Mouse (Mus musculus) brown adipose tissue, adult 24 weeks (tissue): Measurements from ENCODE around the gene Slc38a4. TPM values are rescaled to one million over a fixed set of nuclear protein-coding genes. Genes with fewer than 3 reads are reported as not detected.

ENCODE experiments used
- H3K27ac ChIP-seq: fragments of 200-500 bp; replicated peaks from 2 replicates; pipeline ENCODE4 v1.5.1; 2012; ENCODE audit warnings: low read depth, mild to moderate bottlenecking, low read length
- H3K4me1 ChIP-seq: fragments of 200-500 bp; 2 replicates; pipeline ENCODE4 v1.6.1; 2012; ENCODE audit warnings: low read length, mixed read lengths; ENCODE audit not compliant: control insufficient read depth, insufficient read depth, insufficient read length
- H3K4me3 ChIP-seq: fragments of 200-500 bp; 2 replicates; pipeline ENCODE4 v1.5.1; 2012; ENCODE audit warnings: low read depth, mild to moderate bottlenecking, low read length, moderate library complexity; ENCODE audit not compliant: insufficient read depth
- polyA plus RNA-seq: library from polyadenylated mRNA; stranded (reverse); fragments of >200 nt; gene quantifications from 2 replicates; pipeline ENCODE4 v1.2.4, GENCODE M21; 2012; ENCODE audit not compliant: missing spikeins, insufficient read depth, insufficient read length

Gene Slc38a4
- polyA plus RNA-seq, 1 experiment = 0.75 TPM

DNA sequence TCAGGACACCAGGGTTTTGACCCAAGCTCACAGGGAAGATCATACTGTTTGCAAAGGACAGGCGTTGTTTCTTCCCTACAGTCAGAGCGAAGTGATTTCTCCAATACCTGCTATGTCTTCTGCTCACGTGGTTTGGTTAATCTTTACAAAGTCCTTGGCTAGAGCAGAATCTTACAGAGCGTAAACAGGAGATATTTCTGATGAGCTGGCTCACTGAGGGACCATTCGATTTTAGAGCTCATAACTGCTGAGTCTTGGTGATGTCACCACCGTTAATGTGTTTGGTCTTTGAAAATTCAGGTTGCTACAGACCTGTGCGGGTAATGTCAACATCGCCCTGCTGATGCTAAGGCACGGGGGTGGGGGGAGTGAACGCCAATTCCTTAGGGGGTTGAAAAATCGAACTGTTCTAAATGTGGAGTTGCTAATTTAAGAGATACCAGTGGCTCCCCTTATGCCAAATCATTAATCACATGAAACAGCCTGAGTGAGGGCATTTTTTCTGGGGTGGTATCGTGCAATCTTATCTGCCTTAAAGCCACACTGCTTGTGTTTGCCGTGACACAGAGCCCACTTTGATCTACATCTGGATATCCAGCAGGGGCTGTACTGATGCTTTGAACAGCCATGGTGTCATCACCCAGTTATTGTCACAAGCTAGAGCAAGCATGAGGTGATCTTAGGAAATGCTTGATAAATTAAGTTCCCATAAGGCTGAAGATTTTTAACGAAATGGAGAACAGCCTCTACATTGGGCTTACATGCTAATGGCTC, 44.0 kb downstream of the Slc38a4 start:
- Histone ChIP-seq H3K27ac (no peak overlapping the region), H3K4me1 (no peaks in the 10 kb centered on the region), H3K4me3 (no peak overlapping the region)

DNA sequence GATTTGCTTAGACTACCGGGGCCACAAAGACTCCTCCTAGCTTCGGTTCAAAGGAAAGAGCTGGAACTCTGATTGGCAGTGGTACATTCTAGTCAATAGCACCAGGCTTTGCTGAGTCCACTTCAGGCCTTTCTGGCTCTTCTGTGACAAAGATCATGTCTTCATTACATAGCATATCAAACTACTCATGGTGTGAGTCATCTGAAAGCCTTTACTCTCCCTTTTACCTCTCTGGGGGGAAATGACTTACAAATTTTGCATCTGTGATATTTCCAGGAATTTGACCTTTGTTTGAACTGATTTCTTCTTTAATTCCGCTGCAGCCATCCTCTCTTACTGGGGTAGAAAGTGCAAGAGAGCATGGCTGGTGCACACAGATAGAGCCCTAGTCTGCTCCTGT, 46.5 kb downstream of the Slc38a4 start:
- Histone ChIP-seq H3K4me1 (0 out of 2 replicates have a peak, but pooled peaks cover 4% of the 10 kb centered on the region), H3K4me3 (no peak overlapping the region), H3K27ac (no peak overlapping the region)

DNA sequence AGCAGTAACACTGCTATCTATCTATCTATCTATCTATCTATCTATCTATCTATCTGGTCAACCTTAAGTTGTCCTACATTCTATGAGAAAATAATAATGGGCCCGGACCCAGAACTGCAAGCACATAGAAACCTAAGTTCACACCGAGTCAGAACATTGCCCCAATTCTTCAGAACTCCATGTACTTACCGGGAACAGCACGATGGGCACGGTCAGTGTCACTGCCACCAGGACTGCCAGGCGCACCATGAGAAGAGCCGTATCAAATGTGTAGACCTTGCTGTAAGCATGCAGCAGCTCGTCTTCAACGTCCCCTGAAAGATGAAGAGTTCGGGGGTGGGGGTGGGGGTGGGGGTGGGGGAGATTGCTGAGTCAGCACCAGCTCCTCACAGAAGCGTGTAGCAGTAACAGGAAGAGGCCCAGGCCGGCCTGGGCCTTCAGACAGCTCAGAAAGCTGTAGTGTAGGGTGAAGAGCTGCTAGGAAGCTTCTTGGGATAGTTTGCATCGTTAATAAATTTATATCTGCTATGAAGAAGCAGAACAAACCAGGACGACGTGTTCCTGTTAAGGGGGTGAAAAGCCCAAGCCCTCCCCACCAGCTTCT, 50.0 kb downstream of the Slc38a4 start:
- H3K4me3 ChIP-seq = no peak overlapping the region
- peaks cover 16% of the 10 kb centered on the region for H3K4me1 ChIP-seq
- no peak overlapping the region for H3K27ac ChIP-seq

DNA sequence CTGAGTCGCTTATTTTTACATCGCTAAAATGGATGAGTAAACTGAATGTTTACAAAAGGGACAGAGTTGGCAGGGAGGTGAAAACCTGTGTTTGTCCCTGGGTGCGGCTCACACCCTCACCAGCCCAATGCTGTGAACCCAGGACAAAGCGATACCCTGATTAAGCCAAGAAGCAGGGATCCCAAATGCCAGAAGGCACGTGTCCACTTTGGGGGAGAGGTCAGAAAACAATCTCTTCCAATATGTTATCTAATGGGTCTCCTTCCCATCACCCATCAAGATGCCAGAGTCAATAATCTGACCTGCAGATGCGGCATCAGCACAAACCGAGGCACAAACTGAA, 51.3 kb downstream of the Slc38a4 start:
- H3K4me1 ChIP-seq = peaks cover 16% of the 10 kb centered on the region
- no peak overlapping the region for H3K4me3 ChIP-seq
- H3K27ac ChIP-seq = peak overlapping the region; percentile 64

DNA sequence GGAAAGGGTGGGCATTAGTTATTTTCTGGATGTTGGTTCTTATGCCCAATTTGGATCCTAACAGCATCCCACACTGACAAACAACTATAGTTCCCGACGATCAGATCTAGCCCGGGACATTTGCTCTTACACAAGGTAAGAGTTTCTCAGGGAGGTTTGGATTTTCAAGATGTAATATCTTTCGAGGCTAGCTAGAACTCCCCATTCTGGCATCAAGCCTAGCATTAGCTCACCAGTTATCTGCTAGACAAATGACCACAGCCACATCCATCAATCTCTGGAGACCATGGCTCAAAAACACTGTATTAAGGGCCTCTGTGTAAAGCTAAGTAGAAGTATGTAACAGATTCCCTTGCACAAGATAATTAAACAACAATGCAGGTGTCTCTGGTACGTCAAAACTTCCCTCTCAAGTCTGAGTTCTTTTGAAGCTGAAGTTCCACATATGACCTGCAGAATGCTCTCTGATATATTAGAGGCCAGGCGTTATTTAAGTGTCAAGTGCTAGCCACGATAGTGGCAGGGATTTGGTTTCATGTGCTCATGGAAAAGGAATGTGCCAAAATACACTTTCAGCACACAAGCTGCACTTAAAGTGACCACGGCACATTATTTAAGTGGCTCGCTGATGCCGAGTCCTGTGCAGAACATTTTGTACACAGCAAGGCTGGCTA, 51.8 kb downstream of the Slc38a4 start:
- Histone ChIP-seq H3K4me3 (no peak overlapping the region), H3K4me1 (peaks cover 16% of the 10 kb centered on the region), H3K27ac (peak overlapping the region; percentile 65)

DNA sequence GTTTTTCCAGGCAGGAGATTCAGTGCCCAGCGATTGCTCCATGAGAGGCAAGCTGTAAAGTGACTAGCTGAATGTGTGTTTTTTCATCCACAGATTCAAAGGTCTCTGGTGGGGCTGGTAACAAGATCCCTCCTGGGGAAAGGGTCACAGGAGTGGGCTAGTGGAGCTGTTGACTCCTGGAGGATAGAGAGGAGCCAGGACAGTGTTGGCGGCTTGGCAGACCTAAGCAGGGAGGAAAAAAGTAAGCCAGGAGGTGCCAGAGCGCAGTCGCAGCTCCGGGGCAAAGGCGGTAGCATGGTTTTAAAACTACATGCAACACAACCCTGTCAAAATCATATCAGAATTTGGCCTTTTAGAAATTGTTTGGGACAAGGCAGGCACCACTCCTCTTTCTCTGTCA, 52.6 kb downstream of the Slc38a4 start:
- Histone ChIP-seq H3K4me1 (peaks cover 16% of the 10 kb centered on the region), H3K27ac (0 out of 2 replicates have a peak overlapping the region, but pooled peaks have one; percentile 40), H3K4me3 (no peak overlapping the region)

DNA sequence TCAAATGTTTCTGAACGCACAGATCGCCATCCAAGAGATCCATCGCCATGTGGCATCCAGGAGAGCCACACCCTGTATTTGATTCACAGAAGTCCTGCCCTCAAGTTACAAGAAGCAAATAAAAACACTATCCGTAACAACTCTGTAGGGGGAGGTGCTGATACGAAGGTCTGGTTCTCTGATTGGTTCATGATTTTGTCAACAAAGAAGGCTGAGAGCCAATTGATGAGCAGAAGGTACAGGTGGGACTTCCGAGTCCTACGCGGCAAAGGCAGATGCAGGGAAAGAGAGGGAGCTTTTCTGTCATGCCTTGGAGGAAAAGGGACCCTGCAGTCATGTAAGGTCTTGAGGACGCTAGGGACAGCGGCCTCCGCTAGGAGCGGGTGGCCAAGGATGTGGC, 53.0 kb downstream of the Slc38a4 start:
- Histone ChIP-seq H3K4me3 (no peak overlapping the region), H3K27ac (no peak overlapping the region), H3K4me1 (peaks cover 16% of the 10 kb centered on the region)

DNA sequence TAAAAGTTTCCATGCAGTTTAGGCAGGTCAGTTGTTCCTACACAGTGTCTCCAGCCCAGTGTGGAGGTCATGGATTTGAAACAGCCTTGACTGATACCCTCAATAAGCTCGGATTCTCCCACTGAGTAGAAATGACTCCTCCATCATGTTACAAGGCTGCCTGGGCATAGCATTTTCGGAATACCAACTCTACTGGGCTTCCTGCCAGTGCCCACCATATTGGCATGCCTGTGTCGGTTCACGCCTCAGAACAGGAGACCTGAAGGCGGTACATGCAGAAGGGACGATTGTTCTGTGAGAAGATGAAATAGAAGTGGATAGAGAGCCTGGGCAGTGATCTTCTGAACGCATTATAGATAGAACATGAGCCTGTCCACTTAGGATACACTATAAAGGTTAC, 53.9 kb downstream of the Slc38a4 start:
- H3K4me3 ChIP-seq = no peak overlapping the region
- no peak overlapping the region for H3K27ac ChIP-seq
- H3K4me1 ChIP-seq = peaks cover 16% of the 10 kb centered on the region

DNA sequence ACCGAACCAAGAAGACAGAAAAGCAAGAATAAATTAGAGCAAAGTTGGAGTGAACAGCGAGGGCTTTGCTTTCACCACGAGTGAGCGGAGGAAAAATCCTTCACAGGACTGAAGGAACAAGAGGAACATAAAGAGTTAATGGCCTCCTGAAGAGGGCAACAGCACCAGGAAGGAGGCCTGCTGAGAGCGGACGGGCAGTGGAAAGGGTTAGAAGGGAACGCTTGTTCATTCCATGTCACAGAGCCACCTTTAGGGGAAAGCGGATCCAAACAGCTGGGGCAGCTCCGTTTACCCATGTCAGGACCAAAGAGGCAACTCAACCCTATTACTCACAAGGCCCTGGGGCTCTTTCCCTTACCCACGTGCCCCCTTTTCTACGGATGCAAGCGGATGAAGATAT, 54.3 kb downstream of the Slc38a4 start:
- Histone ChIP-seq H3K4me1 (peaks cover 16% of the 10 kb centered on the region), H3K4me3 (no peak overlapping the region), H3K27ac (peak overlapping the region; percentile 69)

DNA sequence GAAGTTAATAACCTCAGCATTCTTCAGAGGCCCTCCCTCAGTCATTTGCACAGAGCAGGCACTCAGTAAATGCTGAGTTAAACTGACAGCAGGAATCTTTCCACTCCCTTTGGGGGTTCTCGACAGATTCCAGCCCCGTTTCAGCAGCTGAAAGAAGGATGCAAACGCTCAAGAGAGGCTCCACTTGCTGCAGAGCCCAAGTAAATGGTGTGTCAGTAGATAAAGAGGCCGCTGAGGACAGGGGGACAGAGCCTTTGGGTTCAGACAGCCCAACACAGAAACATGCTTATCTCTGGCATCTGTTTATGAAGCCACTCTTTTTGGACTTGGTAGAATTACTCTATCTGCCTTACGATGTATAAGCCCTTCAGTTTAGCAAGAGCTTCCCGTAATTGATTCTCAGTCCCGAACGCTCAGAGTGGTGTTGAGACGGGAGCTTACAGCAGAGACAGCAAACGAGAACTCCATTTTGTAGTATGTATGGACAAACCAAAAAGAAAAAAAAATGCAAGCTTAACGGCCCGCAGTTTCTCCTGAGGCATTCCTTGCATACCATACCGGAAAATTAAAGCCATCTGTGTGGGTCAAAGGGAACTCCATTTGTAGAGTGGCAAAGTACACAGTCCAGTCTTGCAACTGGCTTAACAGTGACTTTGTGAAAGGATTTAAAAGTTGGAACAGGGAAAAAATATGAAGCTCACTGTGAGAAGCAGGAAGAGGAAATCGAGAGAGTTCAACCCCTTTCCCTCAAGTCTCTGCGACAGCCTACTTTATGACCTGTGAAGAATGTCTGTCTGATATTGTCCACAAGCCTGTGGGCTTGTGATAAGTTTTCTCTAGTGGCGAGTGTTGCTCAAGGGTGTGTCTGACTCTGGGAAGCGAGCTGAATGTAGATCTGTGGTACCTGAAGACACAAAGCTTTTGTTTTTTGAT, 55.2 kb downstream of the Slc38a4 start:
- H3K4me1 ChIP-seq = peaks cover 16% of the 10 kb centered on the region
- H3K27ac ChIP-seq = peak overlapping the region; percentile 69
- no peak overlapping the region for H3K4me3 ChIP-seq

DNA sequence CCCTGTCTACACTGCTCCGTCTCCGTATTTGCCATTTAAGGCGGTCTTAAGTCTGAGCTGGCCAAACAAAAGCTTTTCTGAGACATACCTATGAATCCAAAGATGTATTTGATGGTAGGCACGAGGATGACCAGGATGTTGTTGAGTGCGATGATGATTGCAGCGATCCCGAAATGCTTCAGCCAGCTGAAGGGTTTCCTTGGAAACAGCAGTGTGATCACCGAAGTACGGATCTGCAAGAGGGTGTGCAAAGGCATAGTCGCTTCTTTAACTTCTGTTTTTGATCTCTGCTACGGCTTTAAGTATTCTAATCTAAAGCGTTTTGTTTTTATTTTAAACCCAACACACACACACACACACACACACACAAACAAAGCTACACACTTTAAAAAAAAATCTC, 56.4 kb downstream of the Slc38a4 start:
- peaks cover 13% of the 10 kb centered on the region for H3K4me1 ChIP-seq
- H3K27ac ChIP-seq = no peak overlapping the region

DNA sequence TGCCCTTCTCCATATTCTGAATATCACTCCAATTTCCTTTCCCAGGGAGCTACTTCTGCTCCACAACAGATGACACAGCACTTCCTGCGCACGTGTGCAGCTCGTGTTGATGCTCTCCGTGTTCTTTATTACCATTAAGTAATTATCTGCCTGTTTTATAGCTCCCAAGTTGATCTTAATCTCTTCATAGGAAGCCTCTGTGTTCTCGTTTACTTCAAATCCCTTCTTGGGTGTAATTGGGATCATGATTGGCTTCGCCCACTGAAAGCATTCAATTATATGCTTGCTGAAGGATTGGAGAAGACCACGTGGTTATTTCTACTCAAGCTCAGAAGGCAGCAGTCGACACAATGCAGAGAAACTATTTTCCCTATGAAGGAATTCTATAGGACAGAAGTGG, 70.1 kb downstream of the Slc38a4 start:
- H3K27ac ChIP-seq = no peak overlapping the region

More for the DNA sequence above, 56.4 kb downstream of the Slc38a4 start:
- H3K4me3 ChIP-seq = no peak overlapping the region

DNA sequence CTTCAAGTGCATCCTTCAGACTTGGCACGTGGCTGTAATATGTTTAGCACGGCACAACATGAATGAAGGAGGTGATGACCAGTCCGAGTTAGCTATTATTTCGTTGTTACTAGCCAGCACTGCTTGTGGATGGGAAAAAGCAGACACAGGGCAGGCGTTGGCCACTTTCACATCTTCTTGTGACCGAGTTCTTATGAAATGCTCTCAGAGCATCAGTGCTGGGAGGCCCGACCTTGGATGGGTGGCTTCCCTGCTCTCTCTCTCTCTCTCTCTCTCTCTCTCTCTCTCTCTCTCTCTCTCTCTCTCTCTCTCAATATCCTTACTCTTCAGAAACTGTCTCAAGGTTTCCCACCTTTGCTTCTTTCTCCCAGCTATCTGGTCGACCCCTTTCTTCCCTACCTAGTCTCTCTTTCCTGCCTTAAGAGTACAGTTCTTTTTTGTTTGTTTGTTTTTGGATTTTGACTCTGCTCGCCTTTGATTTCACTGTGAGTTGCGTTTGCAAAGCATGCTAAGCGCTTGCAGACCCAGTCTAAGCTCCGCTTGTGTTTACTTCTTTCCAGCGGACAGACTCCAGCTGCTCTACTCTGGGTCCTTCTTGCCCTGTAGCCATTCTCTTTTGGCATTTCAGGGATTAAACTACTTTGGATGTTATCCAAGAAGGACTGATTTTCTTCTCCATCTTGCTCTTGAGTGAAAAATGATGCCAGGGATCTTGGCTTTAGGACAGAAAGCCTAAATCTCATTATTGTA, 72.0 kb downstream of the Slc38a4 start:
- Histone ChIP-seq H3K27ac (no peak overlapping the region), H3K4me3 (no peak overlapping the region), H3K4me1 (no peaks in the 10 kb centered on the region)

More for the DNA sequence above, 70.1 kb downstream of the Slc38a4 start:
- Histone ChIP-seq H3K4me1 (no peaks in the 10 kb centered on the region), H3K4me3 (no peak overlapping the region)

DNA sequence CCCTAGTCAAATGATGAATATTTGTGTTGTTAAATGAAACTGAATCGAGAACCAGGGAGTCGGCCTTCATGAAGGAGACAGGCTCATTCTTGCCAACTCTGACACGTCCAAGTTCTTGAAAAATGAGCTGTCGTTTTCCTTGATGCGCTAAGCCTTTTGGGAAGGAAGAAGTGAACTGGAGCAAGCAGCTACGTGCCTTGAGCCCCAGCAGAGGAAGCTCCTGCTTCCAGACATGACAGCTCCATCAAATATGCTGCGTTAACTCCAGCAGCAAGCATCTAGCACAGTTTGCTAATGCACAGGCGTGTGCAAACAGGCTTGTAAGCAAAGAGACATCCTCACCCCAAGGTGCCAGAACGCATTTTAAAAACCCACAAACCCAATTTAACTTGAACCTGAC, 80.6 kb downstream of the Slc38a4 start:
- no peaks in the 10 kb centered on the region for H3K4me1 ChIP-seq
- H3K4me3 ChIP-seq = no peak overlapping the region
- H3K27ac ChIP-seq = no peak overlapping the region
